Mouse (Mus musculus): ENCODE measurements around the gene Bola1. TPM values are rescaled to one million over a fixed set of nuclear protein-coding genes. Genes with fewer than 3 reads are reported as not detected.

The Bola1 gene
- polyA plus RNA-seq, 1 experiment from 2014 or later: 5.3 TPM

Other genes with a start within 250 kb of the Bola1 start
- gene Plekho1, start 223.7 kb downstream of the Bola1 start, polyA plus RNA-seq (2018): 189 to 264 TPM (median 249 TPM) in 3 replicates
- gene Vps45, start 161.2 kb downstream of the Bola1 start, polyA plus RNA-seq (2018): 18.6 to 31.7 TPM (median 25.9 TPM) in 3 replicates
- 9.7 to 10.5 TPM (median 10.4 TPM) in 3 replicates for gene Otud7b, start 115.2 kb downstream of the Bola1 start, polyA plus RNA-seq (2018)
- 1.2 to 2.4 TPM (median 1.8 TPM) in 3 replicates for gene Mtmr11, start 57.7 kb downstream of the Bola1 start, polyA plus RNA-seq (2018)
- 57.6 to 99.3 TPM (median 68.9 TPM) in 3 replicates for gene Sf3b4, start 47.4 kb downstream of the Bola1 start, polyA plus RNA-seq (2018)
- 0.12 to 1.4 TPM (median 0.29 TPM) in 3 replicates for gene Sv2a, start 38.6 kb downstream of the Bola1 start, polyA plus RNA-seq (2018)
- gene Hist2h2ab, start 156 bp upstream of the Bola1 start, polyA plus RNA-seq (2018): not detected in 3 replicates
- not detected in 3 replicates for gene Hist2h2ac, start 1.2 kb upstream of the Bola1 start, polyA plus RNA-seq (2018)
- gene Hist2h2be, start 1.4 kb upstream of the Bola1 start, polyA plus RNA-seq (2018): 5.7 to 13.3 TPM (median 6.8 TPM) in 3 replicates
- 2.4 to 4.9 TPM (median 3.8 TPM) in 3 replicates for gene Hist2h3c2, start 19.4 kb upstream of the Bola1 start, polyA plus RNA-seq (2018)
- gene Hist2h2aa2, start 20.6 kb upstream of the Bola1 start, polyA plus RNA-seq (2018): 57.1 to 112 TPM (median 105 TPM) in 3 replicates
- 24.8 to 42.2 TPM (median 31.8 TPM) in 3 replicates for gene Hist2h2aa1, start 25.8 kb upstream of the Bola1 start, polyA plus RNA-seq (2018)
- gene Hist2h3c1, start 27.0 kb upstream of the Bola1 start, polyA plus RNA-seq (2018): 1.7 to 8.5 TPM (median 4.8 TPM) in 3 replicates
- gene Hist2h4, start 43.6 kb upstream of the Bola1 start, polyA plus RNA-seq (2018): 0.30 to 0.62 TPM in 2 of 3 replicates, not detected in the other
- gene Hist2h3b, start 48.9 kb upstream of the Bola1 start, polyA plus RNA-seq (2018): not detected in 3 replicates
- not detected in 3 replicates for gene Hist2h2bb, start 50.0 kb upstream of the Bola1 start, polyA plus RNA-seq (2018)
- gene Fcgr1, start 74.3 kb upstream of the Bola1 start, polyA plus RNA-seq (2018): 189 to 290 TPM (median 287 TPM) in 3 replicates
- gene BC107364, start 232.6 kb upstream of the Bola1 start, polyA plus RNA-seq (2018): not detected in 3 replicates